Mouse (Mus musculus): Measurements from ENCODE around the gene Osgin1.

- TF ChIP-seq CTCF (conservative IDR thresholded peaks at IDR 0.05; ENCODE audit: insufficient read depth, insufficient read length, low read depth, low read length) (no peak), POLR2A (IDR thresholded peaks at IDR 0.05; ENCODE audit: low read depth, low read length) (no peak)
Measured at GRCm38 (mm10) chr8:119429552-119429951, 4.4 kb upstream of the Osgin1 start.
